Mouse (Mus musculus) myocyte (in vitro differentiated cells): ENCODE results near the gene Itgb6. TPM values are rescaled to one million over a fixed set of nuclear protein-coding genes. Genes with fewer than 3 reads are reported as not detected.

Source experiments
- H3K27me3 ChIP-seq: one replicate; pipeline ENCODE4 v1.6.1; 2011; ENCODE audit not compliant: control insufficient read depth, insufficient read depth, insufficient read length
- H3K36me3 ChIP-seq: one replicate; pipeline ENCODE4 v1.6.1; 2011; ENCODE audit not compliant: control insufficient read depth, insufficient read depth
- H3K4me2 ChIP-seq: one replicate; pipeline ENCODE4 v1.6.1; 2011; ENCODE audit warnings: low read depth, control low read depth
- H3K4me3 ChIP-seq: one replicate; pipeline ENCODE4 v1.5.1; 2011; ENCODE audit warnings: mild to moderate bottlenecking, control low read depth, moderate library complexity
- H3K79me2 ChIP-seq: one replicate; pipeline ENCODE4 v1.6.1; 2011; ENCODE audit not compliant: control insufficient read depth, insufficient read depth
- H3ac ChIP-seq: one replicate; pipeline ENCODE4 v1.6.1; 2011; ENCODE audit not compliant: control insufficient read depth, insufficient read length
- CEBPB ChIP-seq: IDR thresholded peaks from 2 replicates; pipeline ENCODE4 v1.6.1; 2011; ENCODE audit warnings: mild to moderate bottlenecking, moderate library complexity; ENCODE audit not compliant: poor library complexity, insufficient read depth, severe bottlenecking
- E2F4 ChIP-seq: IDR thresholded peaks from one replicate; pipeline ENCODE4 v1.6.1; 2011; ENCODE audit warnings: mild to moderate bottlenecking, control low read depth, moderate library complexity; ENCODE audit not compliant: insufficient read depth
- MAX ChIP-seq: IDR thresholded peaks from one replicate; pipeline ENCODE4 v1.6.1; 2011; ENCODE audit warnings: low read depth, mild to moderate bottlenecking, control low read depth
- MYOD1 ChIP-seq, 3 experiments: IDR thresholded peaks; one replicate each; pipeline ENCODE4 v1.6.1; 2011; ENCODE audit warnings: control low read depth in 2 of 3, low read depth in 2 of 3, mild to moderate bottlenecking in 2 of 3, moderate library complexity in 1 of 3; ENCODE audit not compliant: insufficient read length in 2 of 3, control insufficient read depth in 1 of 3
- MYOG ChIP-seq, 3 experiments: IDR thresholded peaks; one replicate each; pipeline ENCODE4 v1.6.1; 2011; ENCODE audit warnings: control low read depth in 2 of 3, low read depth in 2 of 3, mild to moderate bottlenecking in 2 of 3; ENCODE audit not compliant: insufficient read length in 2 of 3, control insufficient read depth in 1 of 3, insufficient read depth in 1 of 3
- POLR2A ChIP-seq: IDR thresholded peaks from one replicate; pipeline ENCODE4 v1.6.1; 2011; ENCODE audit warnings: low read depth, mild to moderate bottlenecking, control low read depth, moderate library complexity; ENCODE audit not compliant: insufficient read length
- POLR2AphosphoS2 ChIP-seq: IDR thresholded peaks from one replicate; pipeline ENCODE4 v1.6.1; 2011; ENCODE audit warnings: low read depth, control low read depth; ENCODE audit not compliant: insufficient read length
- REST ChIP-seq: IDR thresholded peaks from one replicate; pipeline ENCODE4 v1.6.1; 2011; ENCODE audit warnings: mild to moderate bottlenecking, control low read depth, moderate library complexity; ENCODE audit not compliant: insufficient read depth, insufficient read length
- SRF ChIP-seq: IDR thresholded peaks from one replicate; pipeline ENCODE4 v1.6.1; 2011; ENCODE audit warnings: low read depth; ENCODE audit not compliant: control insufficient read depth, insufficient read length
- TCF12 ChIP-seq: IDR thresholded peaks from one replicate; pipeline ENCODE4 v1.6.1; 2011; ENCODE audit warnings: mild to moderate bottlenecking, control low read depth; ENCODE audit not compliant: poor library complexity, insufficient read depth, severe bottlenecking
- TCF3 ChIP-seq: IDR thresholded peaks from one replicate; pipeline ENCODE4 v1.6.1; 2011; ENCODE audit warnings: low read depth, control low read depth; ENCODE audit not compliant: insufficient read length
- USF1 ChIP-seq: IDR thresholded peaks from one replicate; pipeline ENCODE4 v1.6.1; 2011; ENCODE audit warnings: low read depth, mild to moderate bottlenecking, control low read depth, moderate library complexity
- polyA plus RNA-seq: library from polyadenylated mRNA; unstranded; fragments of >200 nt; fragmentation: generic; extraction: Trizol; gene quantifications from one replicate; pipeline ENCODE4 v1.2.1, GENCODE M21; 2012; ENCODE audit warnings: missing spikeins

The Itgb6 gene
- polyA plus RNA-seq, 1 experiment = 3.9 TPM

- no peak overlapping the region for H3ac ChIP-seq
- no peaks in the 10 kb centered on the region for H3K36me3 ChIP-seq
- peak overlapping the region; percentile 64 for H3K4me2 ChIP-seq
- H3K27me3 ChIP-seq = no peaks in the 10 kb centered on the region
- no peak for TF ChIP-seq POLR2A
- TF ChIP-seq TCF3 = no peak
- TF ChIP-seq MYOD1 (IDR thresholded peaks at IDR 0.05; ENCODE audit: control insufficient read depth in 1 of 3, insufficient read length in 2 of 3, low read depth in 2 of 3) = no peak
- no peak for TF ChIP-seq E2F4
- TF ChIP-seq SRF = no peak
- no peak for TF ChIP-seq REST
- TF ChIP-seq POLR2AphosphoS2 = no peak
- no peak for TF ChIP-seq USF1
- TF ChIP-seq CEBPB = no peak
- TF ChIP-seq MAX = no peak
- TF ChIP-seq MYOG (IDR thresholded peaks at IDR 0.05; ENCODE audit: control insufficient read depth in 1 of 3, insufficient read depth in 1 of 3, insufficient read length in 2 of 3, low read depth in 2 of 3) = no peak
- no peak for TF ChIP-seq TCF12
- no peaks in the 10 kb centered on the region for H3K79me2 ChIP-seq
- H3K4me3 ChIP-seq = no peak overlapping the region
These were observed 22.4 kb downstream of the Itgb6 start for GRCm38 (mm10) chr2:60700013-60700412.

GRCm38 (mm10) chr2:60699591-60699990 is 22.9 kb downstream of the Itgb6 start:
- H3ac ChIP-seq = no peak overlapping the region
- H3K79me2 ChIP-seq = no peaks in the 10 kb centered on the region
- TF ChIP-seq POLR2A = no peak
- TF ChIP-seq MAX = no peak
- TF ChIP-seq TCF3 = no peak
- no peak for TF ChIP-seq TCF12
- TF ChIP-seq MYOD1 (IDR thresholded peaks at IDR 0.05; ENCODE audit: control insufficient read depth in 1 of 3, insufficient read length in 2 of 3, low read depth in 2 of 3) = peak in 2 of 3 experiments; percentile 16 to 57
- TF ChIP-seq USF1 = no peak
- TF ChIP-seq MYOG (IDR thresholded peaks at IDR 0.05; ENCODE audit: control insufficient read depth in 1 of 3, insufficient read depth in 1 of 3, insufficient read length in 2 of 3, low read depth in 2 of 3) = peak in 1 of 3 experiments; percentile 65
- TF ChIP-seq E2F4 = no peak
- H3K4me3 ChIP-seq = no peak overlapping the region
- no peaks in the 10 kb centered on the region for H3K36me3 ChIP-seq
- no peaks in the 10 kb centered on the region for H3K27me3 ChIP-seq
- peak overlapping the region; percentile 64 for H3K4me2 ChIP-seq

- H3K79me2 ChIP-seq = no peaks in the 10 kb centered on the region
- H3K4me2 ChIP-seq = no peak overlapping the region
- H3K27me3 ChIP-seq = no peaks in the 10 kb centered on the region
- H3K36me3 ChIP-seq = no peaks in the 10 kb centered on the region
- H3K4me3 ChIP-seq = no peak overlapping the region
- no peak overlapping the region for H3ac ChIP-seq
- TF ChIP-seq POLR2A (no peak), POLR2AphosphoS2 (no peak), TCF3 (peak; percentile 44), USF1 (no peak), MYOD1 (IDR thresholded peaks at IDR 0.05; ENCODE audit: control insufficient read depth in 1 of 3, insufficient read length in 2 of 3, low read depth in 2 of 3) (peak in 2 of 3 experiments; percentile 54 to 72), REST (no peak), TCF12 (peak; percentile 37), MAX (no peak), CEBPB (no peak), SRF (no peak), MYOG (IDR thresholded peaks at IDR 0.05; ENCODE audit: control insufficient read depth in 1 of 3, insufficient read depth in 1 of 3, insufficient read length in 2 of 3, low read depth in 2 of 3) (peak; percentile 50 to 93 (median 55)), E2F4 (no peak)
These were observed 24.3 kb downstream of the Itgb6 start for GRCm38 (mm10) chr2:60698155-60698554.

GRCm38 (mm10) chr2:60697530-60697929 is 24.9 kb downstream of the Itgb6 start:
- Histone ChIP-seq H3K4me3 (no peak overlapping the region), H3K36me3 (no peaks in the 10 kb centered on the region), H3ac (no peak overlapping the region), H3K4me2 (no peak overlapping the region), H3K79me2 (no peaks in the 10 kb centered on the region), H3K27me3 (no peaks in the 10 kb centered on the region)
- peak in 1 of 3 experiments; percentile 28 for TF ChIP-seq MYOD1 (IDR thresholded peaks at IDR 0.05; ENCODE audit: control insufficient read depth in 1 of 3, insufficient read length in 2 of 3, low read depth in 2 of 3)
- TF ChIP-seq MYOG (IDR thresholded peaks at IDR 0.05; ENCODE audit: control insufficient read depth in 1 of 3, insufficient read depth in 1 of 3, insufficient read length in 2 of 3, low read depth in 2 of 3) = peak in 1 of 3 experiments; percentile 25
- no peak for TF ChIP-seq TCF3

- Histone ChIP-seq H3K36me3 (no peaks in the 10 kb centered on the region), H3K27me3 (no peaks in the 10 kb centered on the region), H3K79me2 (no peaks in the 10 kb centered on the region), H3K4me2 (no peak overlapping the region), H3ac (no peak overlapping the region), H3K4me3 (no peak overlapping the region)
- TF ChIP-seq MAX = no peak
- no peak for TF ChIP-seq TCF3
- no peak for TF ChIP-seq POLR2AphosphoS2
- TF ChIP-seq MYOD1 (IDR thresholded peaks at IDR 0.05; ENCODE audit: control insufficient read depth in 1 of 3, insufficient read length in 2 of 3, low read depth in 2 of 3) = no peak
- no peak for TF ChIP-seq MYOG (IDR thresholded peaks at IDR 0.05; ENCODE audit: control insufficient read depth in 1 of 3, insufficient read depth in 1 of 3, insufficient read length in 2 of 3, low read depth in 2 of 3)
- no peak for TF ChIP-seq TCF12
- TF ChIP-seq SRF = no peak
- TF ChIP-seq REST = no peak
- TF ChIP-seq POLR2A = no peak
- no peak for TF ChIP-seq CEBPB
- no peak for TF ChIP-seq E2F4
These were observed 25.9 kb downstream of the Itgb6 start for GRCm38 (mm10) chr2:60696559-60696958.
